Mouse (Mus musculus) cerebellum, adult 9-11 months (tissue): ENCODE data around the gene Sat2.

ENCODE experiments used
- DNase-seq: peaks from one replicate; pipeline ENCODE4 v3.0.0; 2022

The Sat2 gene

GRCm38 (mm10) chr11:69621571-69622268, at the start of gene Sat2:
TSS of gene Sat2 (plus strand) at chr11:69622024.
- DNase-seq = peak; percentile 72

DNA sequence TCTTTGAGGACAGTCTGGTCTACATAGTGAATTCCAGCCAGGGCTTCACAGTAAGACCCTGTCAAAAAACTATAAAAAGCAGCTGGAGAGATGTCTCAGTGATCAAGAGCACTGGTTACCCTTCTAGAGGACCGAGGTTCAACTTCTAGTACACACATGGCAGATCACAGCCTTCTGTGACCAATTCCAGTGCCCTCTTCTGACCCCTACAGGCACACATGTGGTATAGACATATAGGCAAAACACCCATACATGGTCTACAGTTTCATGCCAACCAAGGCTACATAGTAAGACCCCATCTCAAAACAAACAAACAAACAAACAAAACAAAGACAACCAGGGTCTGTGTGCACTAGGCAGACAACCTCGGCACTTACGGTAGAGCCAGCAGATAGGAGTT, 46.6 kb upstream of the Sat2 start:
- no peak for DNase-seq

GRCm38 (mm10) chr11:69576307-69576706, 45.5 kb upstream of the Sat2 start:
- no peak for DNase-seq

- DNase-seq = no peak
These were observed 43.5 kb upstream of the Sat2 start for GRCm38 (mm10) chr11:69578301-69578700.

DNA sequence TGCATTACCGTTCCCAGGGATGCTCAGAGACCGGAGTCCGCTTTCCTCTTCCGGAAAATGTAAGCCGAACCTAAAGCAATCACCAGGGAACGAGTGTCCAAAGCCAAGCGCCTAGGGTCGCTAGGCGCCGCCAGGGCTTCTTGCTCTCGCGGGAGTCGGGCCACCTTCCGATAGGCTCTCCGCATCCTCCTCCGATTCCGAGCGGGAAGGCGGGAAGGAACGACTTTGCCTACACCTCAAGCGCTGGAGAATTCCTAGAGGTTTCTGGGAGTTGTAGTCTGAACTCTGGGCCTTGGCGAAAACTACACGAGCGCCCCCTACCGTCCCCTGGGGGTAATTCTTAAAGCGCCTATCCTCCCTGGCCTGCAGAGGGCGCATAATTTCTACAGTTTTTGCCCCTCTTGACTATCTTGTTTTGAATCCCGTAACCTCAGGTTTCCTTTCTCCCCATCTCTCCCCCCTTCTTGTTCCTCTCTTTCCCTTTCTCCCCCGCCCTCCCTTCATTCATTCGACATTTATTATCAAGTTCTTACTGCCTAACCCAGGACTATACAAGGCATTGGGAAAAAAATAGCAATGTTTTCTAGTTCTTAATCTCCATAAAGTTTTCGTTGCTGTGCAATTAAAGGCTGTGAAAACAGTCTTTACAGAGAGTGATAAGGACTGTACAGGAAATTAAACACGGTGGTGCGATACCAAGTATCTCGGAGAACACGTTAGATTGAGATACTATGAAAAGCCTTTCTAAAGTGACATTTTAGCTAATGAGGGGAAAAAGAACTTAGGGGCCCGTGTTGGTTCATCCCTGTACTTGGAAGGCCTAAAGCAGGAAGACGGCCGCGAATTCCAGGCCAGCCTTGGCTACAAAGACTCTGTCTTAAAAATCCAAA, 42.5 kb upstream of the Sat2 start:
- DNase-seq = peak; percentile 98

DNA sequence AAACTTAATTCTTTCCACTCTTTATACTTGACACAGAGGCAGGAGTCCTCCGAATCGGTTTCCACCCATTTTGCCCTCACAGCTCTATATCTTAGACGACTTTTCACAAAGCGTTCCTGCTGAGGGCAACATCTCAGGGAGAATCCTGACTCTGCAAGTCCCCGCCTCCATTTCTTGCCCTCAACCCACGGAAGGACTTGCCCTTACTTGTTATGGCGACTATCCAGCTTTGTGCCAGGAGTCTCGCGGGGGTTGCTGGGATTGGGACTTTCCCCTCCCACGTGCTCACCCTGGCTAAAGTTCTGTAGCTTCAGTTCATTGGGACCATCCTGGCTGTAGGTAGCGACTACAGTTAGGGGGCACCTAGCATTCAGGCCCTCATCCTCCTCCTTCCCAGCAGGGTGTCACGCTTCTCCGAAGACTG, 41.7 kb upstream of the Sat2 start, which contains the start of the genes Wrap53 and Trp53:
Gene Wrap53, minus strand, starts transcription at position 165 of the 424 bp plus-strand sequence.
Gene Trp53, plus strand, starts transcription at position 269 of the 424 bp plus-strand sequence.
- peak; percentile 95 for DNase-seq

GRCm38 (mm10) chr11:69580572-69581146, 41.2 kb upstream of the Sat2 start:
- DNase-seq = no peak

DNA sequence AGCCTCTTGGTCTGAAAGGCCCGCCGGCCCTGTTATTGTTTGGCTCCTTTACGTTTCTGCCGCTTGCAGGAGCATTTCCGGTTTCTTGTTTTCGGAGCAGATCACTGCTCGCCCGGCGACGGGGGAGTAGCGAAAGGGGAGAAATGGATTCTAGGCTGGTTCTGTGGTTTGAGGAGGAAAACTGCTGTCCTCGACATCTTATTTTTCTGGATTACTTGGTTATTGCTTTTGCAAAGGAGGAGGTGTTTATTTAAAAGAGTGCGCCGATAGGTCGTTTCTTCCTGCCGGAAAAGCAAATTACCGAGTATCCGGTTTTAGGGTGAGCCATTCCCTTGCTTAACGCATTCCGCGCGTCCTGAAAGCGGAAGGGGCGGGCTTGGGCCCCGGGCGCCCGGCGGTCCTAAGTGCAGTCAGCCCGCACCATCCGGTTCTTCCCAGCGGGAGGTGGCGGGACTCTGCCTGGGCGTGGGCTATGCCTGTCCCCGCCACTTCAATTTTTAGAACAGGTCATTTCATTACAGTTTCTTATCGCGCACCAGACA, 40.6 kb upstream of the Sat2 start:
- DNase-seq = peak; percentile 94

DNA sequence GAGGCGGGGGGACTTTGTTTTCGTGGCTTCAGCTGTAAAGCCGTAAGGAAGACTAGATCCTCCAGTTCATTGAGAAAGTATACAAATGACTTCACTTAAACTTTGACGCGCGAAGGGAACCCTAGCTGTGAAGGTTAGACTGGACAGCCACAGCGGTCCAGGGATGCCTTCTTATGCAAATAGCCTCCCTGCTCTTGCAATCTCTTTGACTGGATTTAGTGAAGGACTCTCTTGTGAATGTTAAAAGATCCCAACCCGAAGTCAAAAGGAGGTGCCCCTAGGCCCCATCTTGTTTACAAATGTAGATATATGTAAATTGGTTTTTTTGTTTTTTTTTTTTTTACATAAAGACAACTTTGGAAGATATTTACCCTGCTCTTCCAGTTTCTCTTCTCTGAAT, 40.0 kb upstream of the Sat2 start:
- DNase-seq = no peak

DNA sequence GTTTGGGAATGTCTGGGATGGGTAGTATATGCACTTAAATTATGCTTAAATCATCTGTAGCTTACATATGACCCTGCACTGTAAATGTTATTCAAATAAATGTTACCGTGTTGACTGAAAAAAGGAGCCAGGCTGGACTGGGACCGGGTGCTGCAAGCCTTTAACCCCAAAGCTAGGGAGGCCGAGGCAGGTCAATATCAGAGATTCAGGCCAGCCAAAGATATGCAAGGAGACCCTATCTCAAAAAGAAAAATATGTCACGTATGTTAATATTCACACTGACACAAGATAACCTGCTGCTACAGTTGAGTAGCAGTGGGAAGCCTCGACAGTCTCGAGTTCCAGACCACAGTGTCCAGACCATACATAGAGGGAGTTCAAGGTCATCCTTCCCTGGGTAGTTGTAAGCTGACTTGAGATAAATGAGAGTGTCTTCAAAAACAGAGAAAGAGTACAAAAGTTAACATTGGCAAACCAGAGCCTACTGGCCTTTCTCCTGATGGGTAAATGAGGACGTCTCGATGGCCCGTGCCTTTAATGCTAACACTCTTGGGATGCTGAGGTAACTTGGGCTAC, 39.5 kb upstream of the Sat2 start:
- peak; percentile 40 for DNase-seq

DNA sequence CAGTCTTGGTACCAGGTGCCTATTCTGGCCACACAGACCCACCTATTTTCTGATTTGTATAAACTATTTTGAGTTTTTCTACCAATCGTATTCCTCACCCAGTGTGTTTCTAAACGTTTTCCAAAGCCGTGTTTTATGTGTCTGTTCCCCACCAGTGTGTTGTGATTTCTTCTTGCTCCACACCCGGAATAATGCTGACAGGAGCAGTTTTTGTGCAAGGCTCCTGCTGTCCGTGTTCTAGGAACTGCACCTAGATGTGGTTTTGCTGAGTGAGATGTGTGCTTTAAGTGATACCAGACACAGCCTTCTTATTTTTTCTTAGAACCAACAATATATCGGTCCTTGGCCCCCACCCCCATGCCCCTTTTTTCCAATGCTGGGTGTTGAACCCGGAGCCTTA, 37.8 kb upstream of the Sat2 start:
- DNase-seq = no peak

DNA sequence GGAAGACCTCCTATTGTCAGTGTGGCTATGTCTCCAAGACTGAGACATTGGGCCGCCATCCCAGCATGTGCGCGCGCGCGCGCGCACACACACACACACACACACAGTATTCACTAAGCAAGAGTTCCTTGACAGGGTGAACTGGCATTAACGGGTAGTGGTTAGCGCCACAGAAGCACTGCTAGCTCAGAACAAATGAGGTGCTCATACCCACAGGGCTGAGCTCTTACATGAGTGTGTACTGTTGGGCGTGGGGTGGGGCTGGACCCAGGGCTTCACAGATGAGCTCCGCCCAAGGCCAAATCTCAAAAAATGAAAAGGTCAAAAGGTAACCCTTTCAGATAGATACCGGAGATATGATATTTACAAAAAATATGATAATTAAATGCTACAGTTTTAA, 36.9 kb upstream of the Sat2 start:
- no peak for DNase-seq

GRCm38 (mm10) chr11:69585718-69586325, 36.0 kb upstream of the Sat2 start:
- no peak for DNase-seq

DNA sequence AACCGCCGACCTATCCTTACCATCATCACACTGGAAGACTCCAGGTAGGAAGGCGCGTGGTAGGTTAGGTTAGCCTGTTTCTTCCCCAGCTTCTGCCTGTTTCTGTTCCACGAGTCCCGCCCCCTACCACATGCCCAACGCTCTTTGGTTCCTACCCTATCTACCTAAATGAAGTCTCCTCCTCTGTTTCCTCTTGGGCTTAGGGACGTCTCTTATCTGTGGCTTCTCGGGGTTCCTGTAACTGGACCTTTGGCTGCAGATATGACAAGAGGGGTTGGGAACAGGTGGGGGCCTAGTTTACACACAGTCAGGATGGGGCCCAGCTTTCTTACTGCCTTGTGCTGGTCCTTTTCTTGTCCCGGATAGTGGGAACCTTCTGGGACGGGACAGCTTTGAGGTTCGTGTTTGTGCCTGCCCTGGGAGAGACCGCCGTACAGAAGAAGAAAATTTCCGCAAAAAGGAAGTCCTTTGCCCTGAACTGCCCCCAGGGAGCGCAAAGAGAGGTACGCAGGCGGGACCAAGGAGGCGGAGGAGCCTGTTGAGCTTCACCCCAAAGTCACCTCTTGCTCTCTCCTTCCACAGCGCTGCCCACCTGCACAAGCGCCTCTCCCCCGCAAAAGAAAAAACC, 32.5 kb upstream of the Sat2 start:
- DNase-seq = peak; percentile 16

GRCm38 (mm10) chr11:69590622-69591021, 31.2 kb upstream of the Sat2 start:
- no peak for DNase-seq

DNA sequence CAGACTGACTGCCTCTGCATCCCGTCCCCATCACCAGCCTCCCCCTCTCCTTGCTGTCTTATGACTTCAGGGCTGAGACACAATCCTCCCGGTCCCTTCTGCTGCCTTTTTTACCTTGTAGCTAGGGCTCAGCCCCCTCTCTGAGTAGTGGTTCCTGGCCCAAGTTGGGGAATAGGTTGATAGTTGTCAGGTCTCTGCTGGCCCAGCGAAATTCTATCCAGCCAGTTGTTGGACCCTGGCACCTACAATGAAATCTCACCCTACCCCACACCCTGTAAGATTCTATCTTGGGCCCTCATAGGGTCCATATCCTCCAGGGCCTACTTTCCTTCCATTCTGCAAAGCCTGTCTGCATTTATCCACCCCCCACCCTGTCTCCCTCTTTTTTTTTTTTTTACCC, 30.4 kb upstream of the Sat2 start:
- no peak for DNase-seq

DNA sequence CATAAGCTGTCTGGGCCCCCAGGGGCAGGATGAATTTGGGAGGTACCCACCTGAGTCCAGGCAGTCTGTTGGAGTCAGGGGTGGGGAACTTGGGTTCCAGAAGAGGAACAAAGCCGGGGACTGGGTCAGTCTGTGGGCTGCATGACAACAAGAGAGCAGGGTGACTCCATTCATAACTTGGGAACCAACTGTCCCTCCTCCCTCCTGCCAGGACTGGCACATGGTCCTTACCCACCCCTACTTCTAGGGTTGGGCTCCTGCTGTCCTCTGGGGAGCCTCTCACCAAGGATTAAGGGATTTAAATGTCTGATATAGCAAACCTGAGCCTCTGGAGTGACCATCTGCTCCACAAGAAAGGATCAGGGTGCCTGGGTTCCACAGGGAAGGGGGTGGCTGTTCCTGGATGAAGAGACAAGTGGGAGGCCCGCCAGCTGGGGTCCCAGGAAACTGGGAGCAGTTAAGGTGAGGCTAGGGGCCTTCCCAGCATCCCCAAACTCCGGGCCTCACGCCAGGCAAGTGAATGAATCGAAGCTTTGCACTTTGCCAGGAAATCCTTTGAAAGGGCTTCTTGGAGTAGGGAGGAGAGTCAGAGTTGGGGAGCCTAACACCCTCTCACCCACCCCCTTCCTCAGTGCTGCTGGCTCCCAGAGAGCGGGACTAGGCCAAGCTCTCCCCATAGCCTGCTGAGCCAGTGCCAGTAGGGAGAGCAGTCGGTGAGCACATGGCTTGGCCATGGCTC, 29.8 kb upstream of the Sat2 start:
- peak; percentile 72 for DNase-seq

DNA sequence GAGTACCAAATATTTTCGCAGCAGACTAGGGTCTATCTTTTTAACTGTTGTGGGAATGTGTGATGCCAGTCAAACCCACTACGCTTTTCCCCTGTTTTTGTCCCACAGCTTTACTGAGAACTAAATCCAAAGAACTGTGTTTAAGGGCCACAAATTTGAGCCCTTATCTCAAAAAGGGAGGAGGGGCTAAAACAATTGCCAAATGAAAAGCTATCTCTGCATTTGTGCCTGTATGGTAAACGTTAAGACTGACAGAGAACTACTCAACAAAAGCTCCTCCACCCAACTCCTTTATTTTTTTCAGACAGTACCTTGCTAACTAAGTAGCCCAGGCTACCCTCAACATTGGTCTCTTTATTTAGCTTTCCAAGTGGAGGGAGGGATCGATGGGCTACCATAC, 29.0 kb upstream of the Sat2 start:
- no peak for DNase-seq

DNA sequence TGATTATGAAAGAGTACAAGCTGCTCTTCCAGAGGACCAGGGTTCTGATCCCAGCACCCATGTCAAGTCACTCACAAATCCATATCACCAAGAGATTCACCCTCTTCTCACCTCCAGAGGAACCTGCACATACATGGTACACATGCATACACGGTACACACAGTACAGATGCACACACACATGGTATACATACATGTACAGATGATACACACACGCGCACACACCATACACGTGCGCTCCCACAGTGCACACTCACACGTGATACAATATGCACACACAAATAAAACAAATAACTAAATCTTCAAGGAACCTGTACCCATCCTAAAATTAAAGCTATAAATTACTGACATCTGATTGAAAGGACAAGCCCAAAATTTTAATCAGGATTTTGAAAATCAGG, 27.0 kb upstream of the Sat2 start:
- DNase-seq = no peak

DNA sequence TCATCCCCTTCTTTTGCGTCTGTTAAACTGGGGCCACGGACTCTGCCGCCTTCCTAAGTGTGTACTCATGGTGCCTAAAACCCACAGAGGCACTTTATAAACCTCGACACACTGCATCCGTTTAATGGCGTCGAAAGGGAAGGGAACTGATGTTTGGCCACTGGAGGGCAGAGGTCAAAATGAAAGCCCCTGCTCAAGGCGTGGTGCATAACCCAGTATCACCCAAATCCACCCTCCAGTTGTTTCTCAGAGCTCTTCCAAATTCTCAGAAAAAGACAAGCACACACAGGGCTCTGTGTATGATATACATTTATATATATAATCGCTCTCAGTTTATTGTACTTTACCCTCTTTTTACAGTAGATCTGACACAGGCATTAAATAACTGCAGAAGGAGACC, 22.4 kb upstream of the Sat2 start:
- no peak for DNase-seq

- peak; percentile 76 for DNase-seq
These were observed 21.7 kb upstream of the Sat2 start for GRCm38 (mm10) chr11:69600098-69600497.
